20 mouse cellular contexts compared by ENCODE assay signal in genomic region chr7:102204296-102204857, GRCm38 (mm10). TPM values are rescaled to one million over a fixed set of nuclear protein-coding genes. Genes with fewer than 3 reads are reported as not detected.
DNase-seq lines count a peak whose midpoint lies in the region; ATAC-seq and TF ChIP-seq lines count a peak whose summit lies in the region.
"Had no signal": no experiment of that assay in that cellular context is flagged by ENCODE, and none has a peak within 500 bp of the region (broad histone marks: within the 10 kb centered on the region; RNA-seq: fewer than 3 reads in every experiment).

No protein-coding gene starts in this region.

- WGBS in midbrain, embryonic 11.5 days, result 86% methylated on average over 3 of the region's 3 CpGs
- WGBS in midbrain, embryonic 14.5 days, result 91% methylated on average over 3 of the region's 3 CpGs
- 52% methylated on average over 3 of the region's 3 CpGs for WGBS in small intestine, adult 2 months
- 92% methylated on average over 3 of the region's 3 CpGs for WGBS in hindbrain, postnatal 0 days

- intact Hi-C loops in heart, postnatal 36 days (cut with DNase I), result no loop called here
- intact Hi-C loops in left cerebral cortex, adult 2 months (cut with DNase I), result no loop called here

- H3K4me3 ChIP-seq in midbrain, embryonic 11.5 days (ENCODE audit: low read depth, low read length), result no peak overlapping the region
- H3K4me3 ChIP-seq in midbrain, embryonic 14.5 days (replicated peaks; ENCODE audit: low read depth, low read length), result no peak overlapping the region
- H3K4me3 ChIP-seq in small intestine, adult 2 months (ENCODE audit: low read depth, low read length), result no peak overlapping the region
- H3K4me3 ChIP-seq in left cerebral cortex, adult 2 months, result no peak overlapping the region
- no peak overlapping the region for H3K4me3 ChIP-seq in hindbrain, postnatal 0 days (ENCODE audit: low read length)
- H3K4me3 ChIP-seq: embryonic facial prominence, embryonic 12.5 days; forebrain, embryonic 15.5 days; heart, adult 2 months; heart, embryonic 15.5 days; hindbrain, embryonic 10.5 days had no signal

- peak; percentile 34 for DNase-seq in heart, adult 11 months
- DNase-seq in heart, postnatal 36 days, result no peak
- peak; percentile 71 for DNase-seq in midbrain, embryonic 11.5 days (ENCODE audit: low spot score, missing footprints)
- DNase-seq in midbrain, embryonic 14.5 days, result no peak
- no peak for DNase-seq in left cerebral cortex, adult 2 months (ENCODE audit: extremely low spot score in 1 of 2, low spot score in 2 of 2)
- DNase-seq in hindbrain, postnatal 0 days (ENCODE audit: low spot score), result no peak
- DNase-seq: adrenal gland, postnatal 10 days; cerebellum, adult 11 months; cerebellum, adult 8-10 months; cerebellum, postnatal 14 days; gastrocnemius, postnatal 36 days; heart, adult 2 months; heart, postnatal 14 days had no signal

- TF ChIP-seq CTCF in small intestine, adult 2 months (IDR thresholded peaks at IDR 0.05; ENCODE audit: extremely low read depth, insufficient read length, insufficient replicate concordance, low read depth, low read length), result no peak
- no peak for TF ChIP-seq CTCF in left cerebral cortex, adult 2 months (IDR thresholded peaks at IDR 0.05)
- TF ChIP-seq CTCF in hindbrain, postnatal 0 days (IDR thresholded peaks at IDR 0.05; ENCODE audit: low read depth), result no peak

- peaks cover 11% of the 10 kb centered on the region for H3K4me1 ChIP-seq in midbrain, embryonic 11.5 days (ENCODE audit: control insufficient read depth, insufficient read depth, low read length)
- peaks cover 13% of the 10 kb centered on the region for H3K4me1 ChIP-seq in midbrain, embryonic 14.5 days (ENCODE audit: control insufficient read depth, insufficient read depth, low read length)
- H3K4me1 ChIP-seq in small intestine, adult 2 months (ENCODE audit: control insufficient read depth, insufficient read depth, insufficient read length, low read length), result peaks cover 9% of the 10 kb centered on the region; the same call in 1 of the 2 replicates
- H3K4me1 ChIP-seq in hindbrain, postnatal 0 days (ENCODE audit: insufficient read depth, low read length), result peaks cover 3% of the 10 kb centered on the region; the same call in 1 of the 2 replicates

- ATAC-seq in midbrain, embryonic 11.5 days (ENCODE audit: low FRiP score), result no peak
- ATAC-seq in midbrain, embryonic 14.5 days (ENCODE audit: low FRiP score, low TSS enrichment), result no peak
- ATAC-seq in hindbrain, postnatal 0 days, result no peak
- ATAC-seq: forebrain, embryonic 15.5 days had no signal

- no peaks in the 10 kb centered on the region for H3K27me3 ChIP-seq in midbrain, embryonic 11.5 days (ENCODE audit: control insufficient read depth, insufficient read depth, low read length)
- no peaks in the 10 kb centered on the region for H3K27me3 ChIP-seq in midbrain, embryonic 14.5 days (ENCODE audit: control insufficient read depth, insufficient read depth, low read length)
- no peaks in the 10 kb centered on the region for H3K27me3 ChIP-seq in small intestine, adult 2 months (ENCODE audit: control insufficient read depth, insufficient read depth, low read length)
- H3K27me3 ChIP-seq in hindbrain, postnatal 0 days (ENCODE audit: insufficient read depth, low read length), result no peaks in the 10 kb centered on the region
- H3K27me3 ChIP-seq: embryonic facial prominence, embryonic 12.5 days; forebrain, embryonic 15.5 days; heart, embryonic 15.5 days had no signal

- no peaks in the 10 kb centered on the region for H3K36me3 ChIP-seq in midbrain, embryonic 11.5 days (ENCODE audit: control insufficient read depth, insufficient read depth, low read length)
- no peaks in the 10 kb centered on the region; the same call in 1 of the 2 replicates for H3K36me3 ChIP-seq in midbrain, embryonic 14.5 days (ENCODE audit: control insufficient read depth, insufficient read depth, low read length)
- H3K36me3 ChIP-seq in small intestine, adult 2 months (ENCODE audit: control insufficient read depth, insufficient read depth, low read length), result 0 out of 2 replicates have a peak, but pooled peaks cover 2% of the 10 kb centered on the region
- H3K36me3 ChIP-seq in hindbrain, postnatal 0 days (ENCODE audit: insufficient read depth, low read length), result no peaks in the 10 kb centered on the region
- H3K36me3 ChIP-seq: embryonic facial prominence, embryonic 12.5 days; forebrain, embryonic 15.5 days had no signal

- H3K4me2 ChIP-seq in midbrain, embryonic 11.5 days, result no peak overlapping the region
- H3K4me2 ChIP-seq in midbrain, embryonic 14.5 days (ENCODE audit: low read length), result no peak overlapping the region
- H3K4me2 ChIP-seq in hindbrain, postnatal 0 days (ENCODE audit: low read depth, low read length), result no peak overlapping the region
- H3K4me2 ChIP-seq: embryonic facial prominence, embryonic 12.5 days; forebrain, embryonic 15.5 days; heart, embryonic 11.5 days; heart, embryonic 15.5 days; hindbrain, embryonic 14.5 days had no signal

- H3K9ac ChIP-seq in midbrain, embryonic 11.5 days (ENCODE audit: low read length), result no peak overlapping the region
- no peak overlapping the region for H3K9ac ChIP-seq in midbrain, embryonic 14.5 days (replicated peaks; ENCODE audit: low read length)
- no peak overlapping the region for H3K9ac ChIP-seq in hindbrain, postnatal 0 days (replicated peaks; ENCODE audit: low read length)
- H3K9ac ChIP-seq: embryonic facial prominence, embryonic 12.5 days; forebrain, embryonic 15.5 days; heart, embryonic 15.5 days; hindbrain, embryonic 14.5 days had no signal

- no peak overlapping the region for H3K27ac ChIP-seq in midbrain, embryonic 11.5 days (ENCODE audit: low read depth, low read length)
- no peak overlapping the region for H3K27ac ChIP-seq in midbrain, embryonic 14.5 days (replicated peaks; ENCODE audit: low read depth, low read length)
- H3K27ac ChIP-seq in small intestine, adult 2 months (ENCODE audit: insufficient read depth, low read depth, low read length), result 0 out of 2 replicates have a peak overlapping the region, but pooled peaks have one; percentile 27
- H3K27ac ChIP-seq in left cerebral cortex, adult 2 months, result no peak overlapping the region
- H3K27ac ChIP-seq in hindbrain, postnatal 0 days, result no peak overlapping the region
- H3K27ac ChIP-seq: embryonic facial prominence, embryonic 12.5 days; forebrain, embryonic 15.5 days; heart, adult 2 months; heart, embryonic 15.5 days; hindbrain, embryonic 10.5 days; hindbrain, embryonic 14.5 days had no signal

- no peaks in the 10 kb centered on the region for H3K9me3 ChIP-seq in midbrain, embryonic 11.5 days (ENCODE audit: control insufficient read depth, low read length)
- H3K9me3 ChIP-seq in midbrain, embryonic 14.5 days (ENCODE audit: control insufficient read depth, low read length), result no peaks in the 10 kb centered on the region
- H3K9me3 ChIP-seq in hindbrain, postnatal 0 days (ENCODE audit: low read length), result no peaks in the 10 kb centered on the region
- H3K9me3 ChIP-seq: embryonic facial prominence, embryonic 12.5 days; forebrain, embryonic 15.5 days; heart, embryonic 15.5 days; hindbrain, embryonic 10.5 days had no signal

- TF ChIP-seq POLR2A in small intestine, adult 2 months (IDR thresholded peaks at IDR 0.05; ENCODE audit: low read depth, low read length), result no peak

RNA-seq across cellular contexts. Expression of gene Nup98, which starts 5.6 kb away (rescaled TPM):
- total RNA-seq in heart, postnatal 36 days (2021), result 10 to 100 TPM; 31.0 to 31.8 TPM
- polyA plus RNA-seq in midbrain, embryonic 11.5 days (2014; fragmentation: Nextera tagmentation; extraction: Ambion mirVana), result 42.0 and 45.0 TPM in 2 replicates
- 22.2 and 28.5 TPM in 2 replicates for polyA plus RNA-seq in midbrain, embryonic 14.5 days (2014; fragmentation: Nextera tagmentation; extraction: Ambion mirVana)
- 5.2 and 12.2 TPM in 2 replicates for polyA plus RNA-seq in small intestine, adult 2 months (2012; rRNA removed)
- 10 to 100 TPM; 41.6 to 45.3 TPM for total RNA-seq in left cerebral cortex, adult 2 months (2021)
- 33.9 and 37.1 TPM in 2 replicates for total RNA-seq in hindbrain, postnatal 0 days (2014; rRNA removed)
- 11.0 and 11.2 TPM in 2 replicates for polyA plus RNA-seq in hindbrain, postnatal 0 days (2015; fragmentation: Nextera tagmentation; extraction: Ambion mirVana)

RNA-seq across cellular contexts. Expression of gene Pgap2, which starts 5.6 kb away (rescaled TPM):
- 10 to 100 TPM; 67.3 to 73.6 TPM for total RNA-seq in heart, postnatal 36 days (2021)
- polyA plus RNA-seq in midbrain, embryonic 11.5 days (2014; fragmentation: Nextera tagmentation; extraction: Ambion mirVana), result 51.6 and 52.1 TPM in 2 replicates
- 47.9 and 55.8 TPM in 2 replicates for polyA plus RNA-seq in midbrain, embryonic 14.5 days (2014; fragmentation: Nextera tagmentation; extraction: Ambion mirVana)
- polyA plus RNA-seq in small intestine, adult 2 months (2012; rRNA removed), result 49.6 and 58.0 TPM in 2 replicates
- total RNA-seq in left cerebral cortex, adult 2 months (2021), result 10 to 100 TPM; 23.1 to 24.6 TPM
- 50.0 and 73.0 TPM in 2 replicates for total RNA-seq in hindbrain, postnatal 0 days (2014; rRNA removed)
- polyA plus RNA-seq in hindbrain, postnatal 0 days (2015; fragmentation: Nextera tagmentation; extraction: Ambion mirVana), result 59.3 and 61.7 TPM in 2 replicates

RNA-seq across cellular contexts. Expression of gene Rhog, which starts 51.5 kb away (rescaled TPM):
- total RNA-seq in heart, postnatal 36 days (2021), result 10 to 100 TPM; 24.7 to 35.3 TPM
- polyA plus RNA-seq in midbrain, embryonic 11.5 days (2014; fragmentation: Nextera tagmentation; extraction: Ambion mirVana), result 29.4 and 31.4 TPM in 2 replicates
- polyA plus RNA-seq in midbrain, embryonic 14.5 days (2014; fragmentation: Nextera tagmentation; extraction: Ambion mirVana), result 9.7 and 15.7 TPM in 2 replicates
- polyA plus RNA-seq in small intestine, adult 2 months (2012; rRNA removed), result 74.5 and 165 TPM in 2 replicates
- total RNA-seq in left cerebral cortex, adult 2 months (2021), result 10 to 100 TPM; 19.2 to 21.7 TPM
- 12.8 and 17.0 TPM in 2 replicates for total RNA-seq in hindbrain, postnatal 0 days (2014; rRNA removed)
- 22.1 and 22.6 TPM in 2 replicates for polyA plus RNA-seq in hindbrain, postnatal 0 days (2015; fragmentation: Nextera tagmentation; extraction: Ambion mirVana)

Comparison
In these comparisons a context has a peak if more than half of its experiments do, and no peak if none do; other contexts are left out.
1. DNase-seq: peak in heart, adult 11 months (single experiment) and midbrain, embryonic 11.5 days (single experiment); none in heart, postnatal 36 days (0 of 2), midbrain, embryonic 14.5 days (single experiment), left cerebral cortex, adult 2 months (0 of 2) and hindbrain, postnatal 0 days (single experiment).